In genomic region chr13:23434426-23434825, GRCm38 (mm10) we compare ENCODE assay signal across 9 mouse cellular contexts. TPM values are rescaled to one million over a fixed set of nuclear protein-coding genes. Genes with fewer than 3 reads are reported as not detected.
A peak's percentile ranks its signal among the peaks of the same experiment; 100 is the strongest.
DNase-seq lines count a peak whose midpoint lies in the region; ATAC-seq and TF ChIP-seq lines count a peak whose summit lies in the region.
"Had no signal": no experiment of that assay in that cellular context is flagged by ENCODE, and none has a peak within 500 bp of the region (broad histone marks: within the 10 kb centered on the region; RNA-seq: fewer than 3 reads in every experiment).

No protein-coding gene starts in this region.

- no peak for TF ChIP-seq EP300 in heart, postnatal 0 days (IDR thresholded peaks at IDR 0.05; ENCODE audit: low read depth)

- no peak for ATAC-seq in heart, postnatal 0 days (ENCODE audit: insufficient read depth, low read depth)
- ATAC-seq in hindbrain, embryonic 14.5 days (ENCODE audit: low FRiP score) = no peak
- ATAC-seq in midbrain, embryonic 14.5 days (ENCODE audit: low FRiP score, low TSS enrichment) = no peak

- peak overlapping the region; percentile 1; the same call in 1 of the 2 replicates for H3K4me2 ChIP-seq in heart, postnatal 0 days (ENCODE audit: low read depth, low read length)
- peak overlapping the region; percentile 10; the same call in 1 of the 2 replicates for H3K4me2 ChIP-seq in hindbrain, embryonic 14.5 days (replicated peaks)
- H3K4me2 ChIP-seq in midbrain, embryonic 14.5 days (ENCODE audit: low read length) = 0 out of 2 replicates have a peak overlapping the region, but pooled peaks have one; percentile 15

- H3K9me3 ChIP-seq in heart, postnatal 0 days (replicated peaks; ENCODE audit: control insufficient read depth, low read length) = no peaks in the 10 kb centered on the region
- H3K9me3 ChIP-seq in hindbrain, embryonic 14.5 days (ENCODE audit: control insufficient read depth, low read length) = no peaks in the 10 kb centered on the region
- H3K9me3 ChIP-seq in midbrain, embryonic 14.5 days (ENCODE audit: control insufficient read depth, low read length) = no peaks in the 10 kb centered on the region

- H3K27me3 ChIP-seq in heart, postnatal 0 days (ENCODE audit: control insufficient read depth, insufficient read depth, low read length) = no peaks in the 10 kb centered on the region
- H3K27me3 ChIP-seq in hindbrain, embryonic 14.5 days (ENCODE audit: control insufficient read depth, insufficient read depth, low read length) = no peaks in the 10 kb centered on the region
- no peaks in the 10 kb centered on the region for H3K27me3 ChIP-seq in midbrain, embryonic 14.5 days (ENCODE audit: control insufficient read depth, insufficient read depth, low read length)

- no peak overlapping the region for H3K4me3 ChIP-seq in heart, postnatal 0 days (ENCODE audit: low read depth, low read length)
- no peak overlapping the region for H3K4me3 ChIP-seq in hindbrain, embryonic 14.5 days (replicated peaks; ENCODE audit: low read length)
- no peak overlapping the region for H3K4me3 ChIP-seq in midbrain, embryonic 14.5 days (replicated peaks; ENCODE audit: low read depth, low read length)
- no peak overlapping the region for H3K4me3 ChIP-seq in left cerebral cortex, adult 2 months

- intact Hi-C loops in left cerebral cortex, adult 2 months (cut with DNase I) = loop anchor here (5.0 to 10.0 kb wide), 4 partner anchors 250 to 1492 kb away; partner anchors contain the start of genes Hist1h2ac, Hist1h2bb, Hist1h2bc and Hist1h3c

- no peaks in the 10 kb centered on the region for H3K36me3 ChIP-seq in heart, postnatal 0 days (replicated peaks; ENCODE audit: control insufficient read depth, insufficient read depth, low read length)
- H3K36me3 ChIP-seq in hindbrain, embryonic 14.5 days (replicated peaks; ENCODE audit: control insufficient read depth, insufficient read depth) = no peaks in the 10 kb centered on the region
- H3K36me3 ChIP-seq in midbrain, embryonic 14.5 days (ENCODE audit: control insufficient read depth, insufficient read depth, low read length) = no peaks in the 10 kb centered on the region

- no peak overlapping the region for H3K27ac ChIP-seq in heart, postnatal 0 days (ENCODE audit: low read depth)
- no peak overlapping the region for H3K27ac ChIP-seq in hindbrain, embryonic 14.5 days
- H3K27ac ChIP-seq in midbrain, embryonic 14.5 days (replicated peaks; ENCODE audit: low read depth, low read length) = no peak overlapping the region
- H3K27ac ChIP-seq in left cerebral cortex, adult 2 months = no peak overlapping the region

- no peak for DNase-seq in heart, postnatal 0 days (ENCODE audit: low spot score)
- no peak for DNase-seq in heart, adult 8-10 months (ENCODE audit: low spot score)
- DNase-seq in R1 (ENCODE audit: low read depth, low spot score) = peak; percentile 76
- no peak for DNase-seq in hindbrain, embryonic 14.5 days (ENCODE audit: low spot score)
- DNase-seq in midbrain, embryonic 14.5 days = no peak
- no peak for DNase-seq in thymus, postnatal 10 days (ENCODE audit: low spot score in 2 of 2)
- no peak for DNase-seq in left cerebral cortex, adult 2 months (ENCODE audit: extremely low spot score in 1 of 2, low spot score in 2 of 2)
- no peak for DNase-seq in urinary bladder, postnatal 25 days (ENCODE audit: low spot score)

- H3K9ac ChIP-seq in heart, postnatal 0 days (replicated peaks; ENCODE audit: low read depth, low read length) = no peak overlapping the region
- no peak overlapping the region for H3K9ac ChIP-seq in hindbrain, embryonic 14.5 days
- no peak overlapping the region for H3K9ac ChIP-seq in midbrain, embryonic 14.5 days (replicated peaks; ENCODE audit: low read length)

- H3K4me1 ChIP-seq in heart, postnatal 0 days (ENCODE audit: control insufficient read depth, insufficient read depth) = peaks cover 7% of the 10 kb centered on the region; the same call in 1 of the 2 replicates
- H3K4me1 ChIP-seq in hindbrain, embryonic 14.5 days (replicated peaks; ENCODE audit: control insufficient read depth, insufficient read depth, low read length) = peaks cover 7% of the 10 kb centered on the region; the same call in 1 of the 2 replicates
- H3K4me1 ChIP-seq in midbrain, embryonic 14.5 days (ENCODE audit: control insufficient read depth, insufficient read depth, low read length) = 0 out of 2 replicates have a peak, but pooled peaks cover 4% of the 10 kb centered on the region

- WGBS in heart, postnatal 0 days = 29% methylated on average over 7 of the region's 7 CpGs
- WGBS in hindbrain, embryonic 14.5 days = 17% methylated on average over 7 of the region's 7 CpGs
- WGBS in midbrain, embryonic 14.5 days = 18% methylated on average over 7 of the region's 7 CpGs

- TF ChIP-seq CTCF in heart, postnatal 0 days (IDR thresholded peaks at IDR 0.05; ENCODE audit: low read depth) = no peak
- no peak for TF ChIP-seq CTCF in left cerebral cortex, adult 2 months (IDR thresholded peaks at IDR 0.05)

RNA-seq across cellular contexts. Expression of gene Abt1, which starts 10.8 kb away (rescaled TPM):
- 6.7 and 7.4 TPM in 2 replicates for total RNA-seq in heart, postnatal 0 days (2014; rRNA removed; ENCODE audit: low replicate concordance)
- 6.8 and 7.2 TPM in 2 replicates for polyA plus RNA-seq in heart, postnatal 0 days (2015; fragmentation: Nextera tagmentation; extraction: Ambion mirVana)
- 1 to 10 TPM; 4.1 to 4.8 (median 4.7) TPM for total RNA-seq in heart, adult 8-10 months (2022)
- polyA plus RNA-seq in hindbrain, embryonic 14.5 days (2014; fragmentation: Nextera tagmentation; extraction: Ambion mirVana) = 8.5 and 8.9 TPM in 2 replicates
- polyA plus RNA-seq in midbrain, embryonic 14.5 days (2014; fragmentation: Nextera tagmentation; extraction: Ambion mirVana) = 9.3 and 9.9 TPM in 2 replicates
- total RNA-seq in left cerebral cortex, adult 2 months (2021) = 1 to 10 TPM; 8.9 to 9.8 TPM

RNA-seq across cellular contexts. Expression of gene Btn1a1, which starts 31.3 kb away (rescaled TPM):
- total RNA-seq in heart, postnatal 0 days (2014; rRNA removed; ENCODE audit: low replicate concordance) = 0.27 TPM in 1 of 2 replicates, not detected in the other
- 0.14 and 0.18 TPM in 2 replicates for polyA plus RNA-seq in heart, postnatal 0 days (2015; fragmentation: Nextera tagmentation; extraction: Ambion mirVana)
- total RNA-seq in heart, adult 8-10 months (2022) = not detected
- polyA plus RNA-seq in hindbrain, embryonic 14.5 days (2014; fragmentation: Nextera tagmentation; extraction: Ambion mirVana) = 0.05 TPM in 1 of 2 replicates, not detected in the other
- 0.09 TPM in 1 of 2 replicates, not detected in the other for polyA plus RNA-seq in midbrain, embryonic 14.5 days (2014; fragmentation: Nextera tagmentation; extraction: Ambion mirVana)
- not detected for total RNA-seq in left cerebral cortex, adult 2 months (2021)
- total RNA-seq: common myeloid progenitor, adult 5-6 weeks had no signal

RNA-seq across cellular contexts. Expression of gene Btn2a2, which starts 54.2 kb away (rescaled TPM):
- total RNA-seq in heart, postnatal 0 days (2014; rRNA removed; ENCODE audit: low replicate concordance) = not detected in 2 replicates
- 0.04 and 0.15 TPM in 2 replicates for polyA plus RNA-seq in heart, postnatal 0 days (2015; fragmentation: Nextera tagmentation; extraction: Ambion mirVana)
- total RNA-seq in heart, adult 8-10 months (2022) = not detected
- 0.21 TPM in 1 of 2 replicates, not detected in the other for polyA plus RNA-seq in hindbrain, embryonic 14.5 days (2014; fragmentation: Nextera tagmentation; extraction: Ambion mirVana)
- polyA plus RNA-seq in midbrain, embryonic 14.5 days (2014; fragmentation: Nextera tagmentation; extraction: Ambion mirVana) = not detected in 2 replicates
- total RNA-seq in left cerebral cortex, adult 2 months (2021) = 1 to 10 TPM in 1 of 2 experiments, under 1 TPM in 1; 0.65 to 1.4 TPM
- total RNA-seq: common myeloid progenitor, adult 5-6 weeks had no signal
